Mouse (Mus musculus): ENCODE data around the gene Ufsp1.

Ufsp1 gene

GRCm38 (mm10) chr5:137297126-137297525 is 2.7 kb downstream of the Ufsp1 start:
- no peak for DNase-seq

GRCm38 (mm10) chr5:137299240-137299639 is 4.8 kb downstream of the Ufsp1 start:
- no peak for DNase-seq

- DNase-seq = no peak
These were observed 6.8 kb downstream of the Ufsp1 start for GRCm38 (mm10) chr5:137301253-137301652.

GRCm38 (mm10) chr5:137303609-137304008 is 9.2 kb downstream of the Ufsp1 start:
- no peak for DNase-seq

GRCm38 (mm10) chr5:137304165-137304564 is 9.7 kb downstream of the Ufsp1 start:
- DNase-seq = no peak

DNA sequence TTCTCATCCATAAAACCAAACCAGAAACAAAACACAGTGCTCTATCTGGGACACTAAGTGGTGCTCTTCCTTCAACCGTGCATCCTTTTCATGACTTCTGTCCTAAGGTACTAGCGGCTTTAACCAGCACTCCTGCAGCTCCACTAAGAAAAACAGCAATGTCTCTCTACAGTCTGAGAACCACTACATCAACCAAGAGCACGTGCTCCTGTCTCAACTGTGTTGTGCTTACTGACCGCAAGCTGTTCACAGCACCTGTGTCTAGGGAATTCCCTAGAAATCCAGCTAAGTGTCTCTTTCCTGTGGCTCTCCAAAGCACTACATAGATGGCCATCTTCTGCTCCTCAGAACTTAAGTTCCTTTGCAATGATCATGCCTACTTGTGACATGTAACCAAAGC is 10.4 kb downstream of the Ufsp1 start:
- DNase-seq = no peak

- DNase-seq = no peak
These were observed 11.4 kb downstream of the Ufsp1 start for GRCm38 (mm10) chr5:137305822-137306221.

- DNase-seq = peak; percentile 13
These were observed 12.1 kb downstream of the Ufsp1 start for GRCm38 (mm10) chr5:137306439-137307005.

DNA sequence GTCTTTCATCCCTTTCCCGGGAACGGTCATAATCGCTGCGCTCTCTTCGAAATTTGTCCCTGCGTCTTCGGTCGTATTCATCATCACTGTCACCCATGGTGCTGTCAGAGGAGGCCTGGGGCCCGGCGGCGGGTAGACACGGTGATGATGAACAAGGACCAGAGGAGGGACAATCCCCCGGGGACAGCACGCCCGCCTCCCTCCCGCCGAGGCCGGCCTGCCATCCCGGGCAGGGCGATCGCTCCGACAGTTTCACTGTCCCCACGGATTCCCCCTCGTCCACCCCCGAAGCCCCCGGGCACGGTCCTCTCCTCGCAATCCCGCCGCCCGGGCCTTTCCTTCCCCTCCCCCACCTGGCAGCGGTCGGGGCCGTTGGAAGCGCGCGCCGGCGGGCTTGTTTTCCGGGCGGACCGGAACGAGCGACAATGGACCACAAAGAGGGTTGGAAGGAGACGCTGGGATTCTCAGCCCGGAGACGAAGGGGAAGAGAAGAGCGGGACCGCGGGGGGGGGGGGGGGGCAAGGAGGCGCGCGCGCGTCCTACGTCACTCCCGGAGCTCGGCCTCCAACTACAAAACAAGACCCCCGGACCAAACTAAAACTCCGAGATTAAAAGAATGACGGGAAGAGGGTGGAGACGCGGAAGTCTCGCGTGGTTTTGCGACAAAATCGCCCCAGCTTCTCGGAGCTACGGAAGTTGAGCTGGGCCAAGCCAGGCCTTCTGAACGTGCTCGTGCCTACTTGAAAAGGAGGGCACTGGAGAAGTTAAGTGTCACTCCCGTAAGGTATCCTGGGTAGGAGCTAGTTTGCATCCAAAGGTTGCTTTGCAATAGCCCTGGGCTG is 12.9 kb downstream of the Ufsp1 start, which contains the start of gene Srrt:
Gene Srrt, minus strand, starts transcription at position 604 of the 842 bp plus-strand sequence.
- peak; percentile 98 for DNase-seq

- no peak for DNase-seq
These were observed 13.9 kb downstream of the Ufsp1 start for GRCm38 (mm10) chr5:137308356-137308755.

- DNase-seq = no peak
These were observed 19.2 kb downstream of the Ufsp1 start for GRCm38 (mm10) chr5:137313466-137314192.

GRCm38 (mm10) chr5:137314193-137315083 is 20.0 kb downstream of the Ufsp1 start, which contains the start of gene Trip6:
Gene Trip6 (minus strand): TSS chr5:137314404.
- peak; percentile 90 for DNase-seq

- peak; percentile 56 for DNase-seq
These were observed 20.9 kb downstream of the Ufsp1 start for GRCm38 (mm10) chr5:137315084-137315903.

GRCm38 (mm10) chr5:137317361-137317760 is 22.9 kb downstream of the Ufsp1 start:
- no peak for DNase-seq

- DNase-seq = no peak
These were observed 24.1 kb downstream of the Ufsp1 start for GRCm38 (mm10) chr5:137318570-137318969.

GRCm38 (mm10) chr5:137320996-137321395 is 26.6 kb downstream of the Ufsp1 start:
- DNase-seq = no peak

GRCm38 (mm10) chr5:137330910-137331309 is 36.5 kb downstream of the Ufsp1 start:
- DNase-seq = no peak

GRCm38 (mm10) chr5:137332857-137333511 is 38.6 kb downstream of the Ufsp1 start:
- DNase-seq = no peak

DNA sequence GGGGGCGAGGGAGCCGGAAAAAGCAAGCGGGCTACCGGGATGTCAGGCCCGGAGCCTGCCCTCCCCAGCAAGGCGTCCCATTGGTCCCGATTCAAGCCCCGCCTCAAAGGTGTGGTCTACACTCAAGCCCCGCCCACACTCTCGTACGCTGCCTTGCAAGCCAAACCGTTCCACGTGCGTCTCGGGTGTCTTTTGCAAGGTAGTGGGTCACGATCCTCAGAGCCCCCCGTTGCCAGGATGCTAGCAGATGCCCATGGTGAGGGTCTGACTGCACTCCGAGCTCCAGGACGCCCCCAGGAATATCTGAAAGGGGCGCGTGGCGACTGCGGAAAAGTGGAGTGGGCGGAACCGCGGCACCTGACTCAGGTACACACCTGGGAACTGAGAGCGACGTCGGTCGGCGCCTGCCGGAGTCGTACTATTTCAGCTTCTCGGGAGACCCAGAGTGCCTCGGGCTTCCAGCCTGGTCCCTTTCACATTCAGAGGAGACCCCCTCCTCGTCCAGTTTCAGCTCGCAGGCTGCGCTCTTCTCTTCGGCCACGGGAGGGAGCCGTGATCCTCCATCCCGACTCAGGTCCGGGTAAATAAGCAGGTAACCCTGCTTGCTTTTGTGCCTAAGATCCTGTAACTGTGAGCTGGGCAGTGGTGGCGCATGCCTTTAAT is 39.2 kb downstream of the Ufsp1 start, which contains the start of gene Slc12a9:
Gene Slc12a9, minus strand, starts transcription at position 86 of the 663 bp plus-strand sequence.
- DNase-seq = peak; percentile 96

DNA sequence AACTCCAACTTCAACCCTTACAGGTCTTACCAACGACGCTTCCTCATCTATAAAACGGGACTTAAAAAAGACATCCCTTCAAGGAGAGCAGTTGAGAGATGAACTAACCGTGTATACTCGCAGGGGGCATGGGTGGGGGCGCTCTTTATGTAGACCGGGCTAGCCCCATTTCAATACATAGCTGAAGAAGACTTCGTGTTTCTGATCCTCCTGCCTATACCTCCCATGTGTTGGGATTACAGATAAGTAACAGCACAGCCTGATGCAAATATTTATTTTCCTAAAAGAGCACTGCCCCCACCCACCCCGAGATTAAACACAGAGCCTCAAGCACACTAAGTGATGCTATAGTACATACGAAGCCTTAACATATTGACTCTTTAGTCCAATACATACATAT is 39.9 kb downstream of the Ufsp1 start:
- no peak for DNase-seq

Measured in retina, postnatal 1 day (tissue).